Mouse (Mus musculus) megakaryocyte, embryonic 14.5 days (primary cell): ENCODE data around the gene Syt2.

ENCODE experiments used
- FLI1 ChIP-seq: IDR thresholded peaks from 2 replicates; pipeline ENCODE4 v1.6.1; 2012; ENCODE audit warnings: low read length, inconsistent platforms, mixed read lengths
- GATA1 ChIP-seq: IDR thresholded peaks from 3 replicates; pipeline ENCODE4 v1.6.1; 2012; ENCODE audit warnings: mixed read lengths, low read length, inconsistent platforms, borderline replicate concordance

GRCm38 (mm10) chr1:134752447-134752846 lies 106.0 kb downstream of the Syt2 start:
- TF ChIP-seq GATA1 (no peak), FLI1 (no peak)
